Mouse (Mus musculus): Measurements from ENCODE around the gene Mrps36.

The Mrps36 gene

GRCm38 (mm10) chr13:100744036-100744744, at the start of gene Mrps36:
Gene Mrps36, minus strand, starts transcription at chr13:100744659.
- no peak for TF ChIP-seq GATA4 (IDR thresholded peaks at IDR 0.05; ENCODE audit: insufficient replicate concordance, low read length)

GRCm38 (mm10) chr13:100789083-100789482, 44.6 kb upstream of the Mrps36 start:
- TF ChIP-seq GATA4 (IDR thresholded peaks at IDR 0.05; ENCODE audit: insufficient replicate concordance, low read length) = no peak

- TF ChIP-seq GATA4 (IDR thresholded peaks at IDR 0.05; ENCODE audit: insufficient replicate concordance, low read length) = no peak
Observed at GRCm38 (mm10) chr13:100787316-100788010, 43.0 kb upstream of the Mrps36 start.

- TF ChIP-seq GATA4 (IDR thresholded peaks at IDR 0.05; ENCODE audit: insufficient replicate concordance, low read length) = no peak
Observed at GRCm38 (mm10) chr13:100786414-100786867, 42.0 kb upstream of the Mrps36 start, which contains the start of gene Ccnb1. Gene Ccnb1, minus strand, starts transcription at chr13:100786570.

GRCm38 (mm10) chr13:100785806-100786413, 41.5 kb upstream of the Mrps36 start:
- no peak for TF ChIP-seq GATA4 (IDR thresholded peaks at IDR 0.05; ENCODE audit: insufficient replicate concordance, low read length)

GRCm38 (mm10) chr13:100777491-100777890, 33.0 kb upstream of the Mrps36 start:
- no peak for TF ChIP-seq GATA4 (IDR thresholded peaks at IDR 0.05; ENCODE audit: insufficient replicate concordance, low read length)

- TF ChIP-seq GATA4 (IDR thresholded peaks at IDR 0.05; ENCODE audit: insufficient replicate concordance, low read length) = no peak
Observed at GRCm38 (mm10) chr13:100776710-100777109, 32.3 kb upstream of the Mrps36 start.

- TF ChIP-seq GATA4 (IDR thresholded peaks at IDR 0.05; ENCODE audit: insufficient replicate concordance, low read length) = no peak
Observed at GRCm38 (mm10) chr13:100776056-100776419, 31.6 kb upstream of the Mrps36 start.

GRCm38 (mm10) chr13:100775252-100776055, 31.0 kb upstream of the Mrps36 start, which contains the start of gene Cenph:
Gene Cenph, minus strand, starts transcription at chr13:100775899.
- TF ChIP-seq GATA4 (IDR thresholded peaks at IDR 0.05; ENCODE audit: insufficient replicate concordance, low read length) = no peak

- TF ChIP-seq GATA4 (IDR thresholded peaks at IDR 0.05; ENCODE audit: insufficient replicate concordance, low read length) = no peak
Observed at GRCm38 (mm10) chr13:100774704-100775103, 30.2 kb upstream of the Mrps36 start.

GRCm38 (mm10) chr13:100755329-100755728, 10.9 kb upstream of the Mrps36 start:
- peak; percentile 91 for TF ChIP-seq GATA4 (IDR thresholded peaks at IDR 0.05; ENCODE audit: insufficient replicate concordance, low read length)

- no peak for TF ChIP-seq GATA4 (IDR thresholded peaks at IDR 0.05; ENCODE audit: insufficient replicate concordance, low read length)
Observed at GRCm38 (mm10) chr13:100754186-100754585, 9.7 kb upstream of the Mrps36 start.

- no peak for TF ChIP-seq GATA4 (IDR thresholded peaks at IDR 0.05; ENCODE audit: insufficient replicate concordance, low read length)
Observed at GRCm38 (mm10) chr13:100753011-100753410, 8.6 kb upstream of the Mrps36 start.

GRCm38 (mm10) chr13:100752529-100752928, 8.1 kb upstream of the Mrps36 start:
- TF ChIP-seq GATA4 (IDR thresholded peaks at IDR 0.05; ENCODE audit: insufficient replicate concordance, low read length) = no peak

- TF ChIP-seq GATA4 (IDR thresholded peaks at IDR 0.05; ENCODE audit: insufficient replicate concordance, low read length) = no peak
Observed at GRCm38 (mm10) chr13:100751402-100751801, 6.9 kb upstream of the Mrps36 start.
